Comparison of ENCODE assay signal across 14 mouse cellular contexts in the genomic region with DNA sequence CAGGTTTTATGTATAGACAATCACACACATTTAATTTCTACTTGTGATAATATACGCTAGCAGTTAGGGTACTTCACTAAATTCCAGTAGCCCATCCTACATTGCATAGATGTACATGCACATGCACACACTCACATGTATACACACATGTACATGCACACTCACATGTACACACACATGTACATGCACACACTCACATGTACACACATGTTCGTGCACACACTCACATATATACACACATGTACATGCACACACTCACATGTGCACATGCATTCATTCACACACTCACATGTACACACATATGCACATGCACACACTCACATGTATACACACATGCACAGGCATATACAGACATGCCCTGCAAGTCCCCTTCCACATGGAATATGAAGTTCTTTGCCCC.
"Had no signal": no experiment of that assay in that cellular context is flagged by ENCODE, and none has a peak within 500 bp of the region (broad histone marks: within the 10 kb centered on the region; RNA-seq: fewer than 3 reads in every experiment).

No protein-coding gene starts in this region.

- H3K4me2 ChIP-seq: intestine, embryonic 15.5 days; liver, embryonic 11.5 days; lung, embryonic 14.5 days; midbrain, embryonic 13.5 days had no signal

- DNase-seq: kidney, adult 11 months; kidney, adult 8-10 months; kidney, postnatal 25 days; layer of hippocampus, adult 9-11 months; liver, postnatal 0 days; thymus, postnatal 25 days had no signal

- H3K36me3 ChIP-seq: intestine, embryonic 15.5 days; midbrain, embryonic 13.5 days had no signal

- H3K27ac ChIP-seq: intestine, embryonic 15.5 days; kidney, postnatal 0 days; layer of hippocampus, adult 2 months; liver, embryonic 14.5 days; midbrain, embryonic 13.5 days had no signal

- H3K4me1 ChIP-seq: midbrain, embryonic 13.5 days had no signal

- ATAC-seq: intestine, embryonic 15.5 days; liver, postnatal 0 days; lung, postnatal 0 days; midbrain, embryonic 13.5 days had no signal

- H3K27me3 ChIP-seq: intestine, embryonic 15.5 days; midbrain, embryonic 13.5 days had no signal

- H3K4me3 ChIP-seq: intestine, embryonic 15.5 days; layer of hippocampus, adult 2 months; midbrain, embryonic 13.5 days had no signal

- H3K9me3 ChIP-seq: intestine, embryonic 15.5 days had no signal

- H3K9ac ChIP-seq: intestine, embryonic 15.5 days; liver, embryonic 14.5 days; liver, postnatal 0 days; lung, embryonic 14.5 days; midbrain, embryonic 13.5 days had no signal
